Mouse (Mus musculus) kidney, postnatal 36 days (tissue): ENCODE results near the gene Pkdrej.

Experiments
- DNase-seq, 2 experiments: peaks; one replicate each; pipeline ENCODE4 v3.0.0; 2021 to 2022; ENCODE audit warnings: mixed read lengths in 2 of 2

Gene Pkdrej

DNA sequence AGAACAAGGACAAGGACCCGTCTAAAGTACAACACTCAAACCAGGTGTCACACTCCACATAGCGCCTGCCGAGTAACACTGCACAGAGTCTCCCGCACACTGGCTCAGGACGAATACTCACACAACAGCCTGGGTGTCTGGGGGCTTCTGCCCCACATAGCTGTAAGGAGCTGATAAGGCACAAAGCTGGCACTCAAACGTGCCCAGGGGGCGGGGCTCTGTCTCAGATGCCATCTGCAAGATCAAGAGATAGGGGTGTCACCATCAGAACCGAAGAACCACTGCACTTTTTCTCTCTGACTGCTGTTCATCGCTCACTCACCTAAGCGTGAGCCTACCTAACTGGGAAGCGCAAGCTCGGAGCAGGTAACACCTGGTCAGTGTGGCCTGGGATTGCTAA is 12.4 kb downstream of the Pkdrej start:
- peak in 1 of 2 experiments; percentile 15 for DNase-seq

DNA sequence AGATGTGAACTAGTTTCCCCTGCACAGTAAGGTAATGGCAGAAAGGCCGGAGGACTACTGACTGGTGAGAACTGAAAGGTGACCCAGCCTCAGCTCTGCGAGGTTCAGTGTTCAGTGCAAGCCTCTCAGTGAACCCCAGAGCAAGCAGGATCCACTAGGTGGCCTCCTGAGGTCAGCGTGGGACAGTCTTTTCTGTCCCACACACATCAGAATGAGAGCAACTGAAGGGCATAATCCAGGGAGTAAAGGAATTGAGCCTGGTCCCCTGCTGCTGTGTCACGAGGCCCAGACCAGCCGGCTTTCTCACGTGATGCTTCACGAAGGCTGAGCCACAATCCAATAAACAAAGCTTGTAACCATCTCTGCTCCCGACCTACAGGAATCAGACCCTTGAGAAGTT is 13.1 kb downstream of the Pkdrej start:
- DNase-seq: peak; percentile 25 to 51

DNA sequence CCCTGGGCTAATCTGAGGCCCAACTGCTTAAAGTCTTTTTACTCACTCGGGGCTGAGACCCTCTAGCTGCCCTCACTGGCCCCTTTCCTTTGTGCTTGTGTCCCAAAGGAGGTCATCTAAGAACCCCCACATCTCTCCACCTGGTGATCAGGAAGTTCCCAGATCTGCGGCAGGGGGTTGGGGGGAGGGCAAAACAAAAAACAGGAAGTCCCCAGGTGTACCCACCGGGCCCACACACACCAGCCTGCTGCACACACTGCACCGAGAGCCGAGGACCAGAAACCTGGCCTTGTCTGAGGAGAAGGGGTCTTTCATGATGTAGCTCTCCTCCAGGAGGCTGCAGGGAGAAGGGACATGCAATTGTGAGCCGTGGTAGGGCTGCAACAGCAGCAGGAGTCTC is 13.5 kb downstream of the Pkdrej start:
- DNase-seq: no peak

DNA sequence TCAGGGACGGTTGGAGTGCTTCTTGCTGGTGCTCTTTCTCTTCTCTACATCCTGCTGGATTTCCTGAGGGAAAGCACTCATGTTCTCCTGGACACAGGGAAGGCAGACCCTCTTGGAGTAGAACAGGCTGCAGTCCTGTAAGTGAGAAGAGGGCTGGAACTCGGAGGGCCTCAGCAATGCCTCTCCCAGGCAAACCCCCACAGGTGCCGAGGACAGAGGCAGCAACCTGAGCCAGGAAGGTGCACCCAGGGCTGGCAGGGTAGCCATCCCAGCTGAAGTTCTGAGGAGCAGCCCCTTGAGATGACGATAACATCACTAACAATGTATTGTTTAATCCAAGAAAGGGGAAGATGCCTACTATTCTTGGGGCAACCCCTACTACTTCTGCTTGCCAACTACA is 14.1 kb downstream of the Pkdrej start:
- DNase-seq: no peak

DNA sequence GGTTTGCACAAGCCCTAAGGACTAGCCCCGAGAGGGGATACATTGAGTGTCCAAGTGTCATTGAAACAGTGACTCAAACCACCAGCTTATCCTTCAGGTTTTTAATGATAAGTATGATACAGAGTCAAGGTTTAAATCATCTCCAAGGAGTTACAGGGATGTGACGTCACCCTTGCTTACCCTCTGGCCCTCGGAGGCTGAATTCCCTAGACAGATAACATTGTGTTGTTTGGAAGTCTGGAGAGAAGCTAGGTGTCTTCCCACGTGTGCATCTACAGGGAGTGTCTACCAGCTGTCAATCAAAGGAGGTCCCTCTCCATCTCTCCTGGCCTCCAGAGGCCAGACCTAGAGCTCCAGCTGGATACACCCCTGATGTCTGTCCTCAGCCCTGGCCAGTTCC is 14.6 kb downstream of the Pkdrej start:
- no peak for DNase-seq

DNA sequence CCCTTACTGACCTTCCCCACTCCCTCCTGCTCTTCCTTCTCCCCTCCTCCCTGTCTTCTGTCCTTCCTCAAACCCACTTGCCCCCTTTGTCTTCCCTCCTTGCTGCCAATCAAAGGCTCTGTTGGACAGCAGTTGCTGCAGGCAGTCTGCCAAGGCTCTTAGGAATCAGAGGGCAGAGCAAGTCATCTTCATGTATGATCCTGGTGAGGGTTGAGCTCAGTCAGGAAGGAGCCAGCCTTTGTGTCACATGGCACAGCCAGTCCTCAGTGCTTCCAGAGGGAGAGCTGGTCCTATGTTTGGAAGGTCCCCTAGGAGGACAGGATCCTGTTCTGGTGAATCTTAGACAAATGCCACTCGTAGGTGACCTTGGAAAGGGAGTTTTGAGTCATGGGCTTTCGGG is 18.6 kb downstream of the Pkdrej start:
- DNase-seq: peak; percentile 45 to 73

DNA sequence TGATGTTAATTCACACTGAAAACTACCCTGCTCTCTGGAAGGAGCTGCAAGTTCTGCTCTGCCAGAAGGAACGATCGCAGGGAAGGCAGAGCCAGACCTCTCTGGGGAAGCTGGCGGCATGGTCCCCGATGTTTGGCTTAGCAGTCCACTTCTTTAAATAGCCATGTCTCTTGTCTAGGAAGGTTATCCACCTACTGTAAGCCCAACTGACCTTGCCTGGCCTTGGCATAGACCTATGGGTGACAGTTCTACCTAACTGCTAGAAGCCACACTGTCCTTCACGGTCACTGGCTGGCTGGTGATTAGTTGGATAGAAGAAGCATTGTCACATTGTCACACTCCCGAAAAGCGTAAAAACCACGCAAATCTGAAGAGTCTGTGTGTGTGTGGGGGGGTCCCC is 22.9 kb downstream of the Pkdrej start:
- DNase-seq: no peak

DNA sequence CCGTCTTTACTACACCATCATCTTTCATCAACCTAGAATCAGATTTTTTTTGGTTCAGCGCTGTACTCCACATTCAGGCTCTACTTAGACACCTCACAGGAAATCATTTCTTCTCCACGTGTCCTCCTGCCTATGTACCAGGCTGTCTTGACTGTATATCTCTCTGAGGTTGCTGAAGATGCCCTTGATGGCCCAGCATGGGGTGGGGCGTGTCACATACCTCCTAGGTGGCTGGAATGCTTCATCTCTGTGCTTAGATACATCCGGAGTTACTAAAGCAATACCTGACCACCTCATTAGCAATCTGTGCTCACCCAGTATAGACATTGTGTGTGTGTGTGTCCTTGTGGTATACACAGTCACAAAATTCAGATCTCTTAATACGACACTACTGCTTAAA is 26.0 kb downstream of the Pkdrej start:
- DNase-seq: no peak

DNA sequence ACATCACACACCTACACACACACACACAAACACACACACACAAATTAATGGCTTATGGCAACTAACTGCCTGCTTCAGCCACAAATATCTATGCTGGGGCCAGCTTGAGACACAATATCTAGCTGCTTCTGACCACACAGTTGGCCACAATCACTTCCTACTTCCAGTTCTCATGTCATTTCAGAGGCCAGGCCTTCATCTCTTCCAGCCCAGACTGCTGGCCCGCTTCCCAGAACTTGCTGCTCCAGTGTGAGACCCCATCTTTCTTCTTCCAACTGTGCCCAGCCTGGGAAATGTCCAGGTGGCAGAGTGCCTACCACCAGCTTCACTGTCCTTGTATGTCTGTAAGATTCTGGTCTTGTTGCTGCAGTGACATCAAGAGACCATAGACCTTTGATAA is 28.7 kb downstream of the Pkdrej start:
- no peak for DNase-seq

DNA sequence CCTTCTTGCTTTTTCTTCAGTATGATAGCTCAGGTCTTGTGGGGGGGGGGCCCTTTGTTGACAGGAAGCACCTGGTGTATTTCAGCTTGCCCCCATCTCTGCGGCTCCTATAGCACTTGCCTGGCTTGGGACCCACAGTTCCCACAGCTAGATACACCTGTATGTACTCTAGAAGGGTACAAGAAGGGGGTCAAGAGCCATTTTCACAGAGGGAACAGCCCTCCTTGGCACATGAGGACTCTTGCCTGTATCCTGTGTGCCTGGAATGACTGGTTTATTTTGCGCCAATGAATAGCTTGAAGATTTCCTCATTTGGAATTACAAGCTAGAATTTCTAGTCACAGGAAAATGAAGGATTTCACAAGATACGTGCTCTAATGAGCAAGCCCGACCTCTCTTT is 30.1 kb downstream of the Pkdrej start:
- DNase-seq: no peak

DNA sequence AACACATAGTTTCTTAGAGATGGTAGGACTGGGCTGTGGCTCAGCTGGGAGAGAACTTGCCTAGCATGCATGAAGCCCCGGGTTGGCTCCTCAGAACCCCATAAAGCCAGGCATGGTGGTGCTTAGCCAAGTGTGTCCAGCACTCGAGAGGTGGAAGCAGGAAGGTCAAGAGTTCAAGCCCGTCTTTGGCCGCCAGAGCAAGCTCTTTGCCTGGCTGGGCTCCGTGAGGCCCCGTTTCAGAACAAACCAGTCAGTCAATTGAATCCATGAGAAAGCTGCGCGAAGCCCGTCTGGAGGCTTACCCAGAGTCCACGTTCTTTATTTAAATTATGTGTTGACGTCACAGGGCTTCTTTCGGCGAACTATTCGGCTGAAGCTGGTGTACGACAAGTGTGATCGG is 32.9 kb downstream of the Pkdrej start:
- peak; percentile 51 to 61 for DNase-seq

DNA sequence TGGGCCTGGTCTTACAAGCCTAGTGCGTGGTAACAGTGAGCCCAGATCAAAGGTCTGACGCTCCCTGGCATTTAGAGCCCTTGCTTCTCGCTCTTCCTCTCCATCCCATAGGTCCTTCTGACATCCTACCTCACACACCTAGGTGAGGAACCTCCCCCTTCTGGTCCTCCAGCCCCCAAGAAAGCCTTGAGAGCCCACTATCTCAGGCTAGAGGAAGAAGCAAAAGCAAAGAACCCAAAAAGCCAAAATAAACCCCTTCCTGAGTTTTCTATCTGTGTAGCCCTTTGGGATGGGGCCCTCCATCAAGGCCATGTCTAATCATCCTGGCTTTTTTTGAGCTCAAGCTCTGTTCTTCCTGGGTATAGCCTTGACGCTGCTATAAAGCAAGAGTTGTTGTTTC is 33.5 kb downstream of the Pkdrej start:
- DNase-seq: no peak

DNA sequence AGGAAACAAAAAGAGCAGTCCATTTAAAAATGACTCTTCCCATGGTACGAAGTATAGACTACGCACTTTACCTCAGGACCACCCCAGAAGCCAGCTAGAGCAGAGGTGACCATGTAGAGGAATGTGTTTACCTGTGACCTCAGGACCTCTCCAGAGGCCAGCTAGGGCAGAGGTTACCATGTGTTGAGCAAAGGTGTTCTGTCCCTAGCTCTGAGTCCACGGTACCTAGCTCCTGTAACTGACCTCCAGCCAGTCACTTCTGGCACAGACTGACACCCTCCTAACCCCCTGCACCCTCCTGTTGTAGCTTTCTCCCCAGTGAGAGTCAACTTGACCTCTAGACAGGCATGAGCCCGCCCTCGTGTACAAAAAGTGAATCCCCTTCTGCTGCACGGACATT is 34.1 kb downstream of the Pkdrej start:
- no peak for DNase-seq

DNA sequence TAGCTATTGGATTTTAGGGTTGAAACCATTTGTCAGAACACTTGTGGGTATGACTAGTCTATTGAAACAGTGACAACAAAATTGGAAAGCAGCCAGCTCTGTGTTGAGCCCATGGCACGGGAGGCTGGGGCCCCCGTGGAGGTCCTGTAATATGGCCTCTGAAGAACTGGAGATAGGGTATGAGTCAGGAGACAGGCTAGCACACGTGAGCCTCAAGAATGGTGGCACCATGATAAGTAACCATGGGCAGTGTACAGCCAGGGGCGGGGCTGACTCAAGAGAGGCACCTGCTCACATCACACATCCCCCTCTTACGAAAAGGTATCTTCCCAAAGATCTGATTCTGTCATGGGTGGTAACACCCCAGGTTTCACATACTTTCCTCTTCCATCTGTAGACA is 34.8 kb downstream of the Pkdrej start:
- no peak for DNase-seq

DNA sequence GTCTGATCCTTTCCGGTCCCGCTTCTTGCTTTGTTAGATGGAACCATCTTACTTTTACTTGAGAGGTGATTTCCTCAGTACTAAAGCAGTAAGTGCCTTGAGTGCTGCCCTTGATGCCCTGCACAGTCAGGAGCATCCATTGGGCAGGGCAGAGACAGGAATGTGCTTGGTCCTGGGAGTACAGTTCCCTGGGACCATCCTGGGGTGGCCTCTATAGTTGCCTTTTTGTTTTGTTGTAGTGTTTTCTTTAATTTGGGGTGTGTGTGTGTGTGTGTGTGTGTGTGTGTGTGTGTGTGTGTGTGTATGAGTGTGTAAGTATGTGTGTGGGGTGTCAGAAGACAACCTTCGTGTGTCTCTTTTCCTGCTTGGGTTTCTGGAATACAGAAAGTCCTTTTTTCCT is 37.2 kb downstream of the Pkdrej start:
- no peak for DNase-seq

DNA sequence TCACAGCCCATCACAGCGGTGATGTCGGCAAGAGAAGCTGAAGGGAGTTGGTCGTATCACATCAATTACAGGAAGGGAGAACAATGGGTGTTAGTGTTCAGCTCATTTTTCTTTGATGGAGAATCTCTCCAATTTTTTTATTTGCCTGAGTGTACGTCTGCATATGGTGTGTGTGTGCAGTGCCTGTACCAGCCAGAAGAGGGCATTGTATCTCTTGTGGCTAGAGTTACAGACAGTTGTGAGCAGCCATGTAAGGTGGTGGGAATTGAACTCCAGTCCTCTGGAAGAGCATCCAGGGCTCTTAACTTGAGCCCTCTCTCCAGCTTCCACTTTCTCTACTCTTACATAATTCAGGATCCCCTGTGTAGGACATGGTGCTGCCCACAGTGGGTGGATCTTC is 38.4 kb downstream of the Pkdrej start:
- peak in 1 of 2 experiments; percentile 44 for DNase-seq

DNA sequence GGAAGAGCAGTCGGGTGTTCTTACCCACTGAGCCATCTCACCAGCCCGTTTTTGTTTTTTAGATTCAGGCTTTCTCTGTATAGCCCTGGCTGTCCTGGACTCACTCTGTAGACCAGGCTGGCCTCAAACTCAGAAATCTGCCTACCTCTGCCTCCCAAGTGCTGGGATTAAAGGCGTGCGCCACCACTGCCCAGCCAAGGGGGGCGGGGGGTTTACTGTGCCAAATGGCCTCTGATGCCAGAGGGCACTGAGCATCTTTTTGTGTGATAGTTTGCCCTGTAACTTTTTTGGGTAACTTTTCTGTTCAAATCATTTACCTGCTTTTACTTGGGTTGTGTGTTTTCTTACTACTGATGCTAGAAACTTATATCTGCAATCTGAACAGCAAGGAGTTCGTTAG is 42.6 kb downstream of the Pkdrej start:
- DNase-seq: peak; percentile 43 to 68

DNA sequence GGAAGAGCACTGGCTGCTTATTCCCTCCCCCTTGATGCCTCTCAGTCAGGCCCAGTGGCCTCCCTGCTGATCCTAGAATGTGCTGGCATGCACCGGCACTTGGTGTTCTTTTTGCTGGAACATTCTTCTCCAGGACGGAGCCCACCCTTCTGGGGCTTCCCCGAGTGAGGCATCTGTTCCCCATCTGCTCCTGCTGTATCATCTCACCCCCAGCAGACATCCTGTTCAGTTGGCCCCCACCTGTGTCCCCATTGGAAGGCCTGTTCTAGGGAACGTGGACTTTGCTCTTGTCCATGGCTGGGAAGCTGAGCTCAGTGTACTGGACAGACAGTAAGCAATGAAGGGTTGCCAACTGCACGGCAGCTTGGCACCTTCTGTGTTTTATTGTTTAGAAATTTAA is 44.8 kb downstream of the Pkdrej start:
- peak; percentile 77 to 90 for DNase-seq

DNA sequence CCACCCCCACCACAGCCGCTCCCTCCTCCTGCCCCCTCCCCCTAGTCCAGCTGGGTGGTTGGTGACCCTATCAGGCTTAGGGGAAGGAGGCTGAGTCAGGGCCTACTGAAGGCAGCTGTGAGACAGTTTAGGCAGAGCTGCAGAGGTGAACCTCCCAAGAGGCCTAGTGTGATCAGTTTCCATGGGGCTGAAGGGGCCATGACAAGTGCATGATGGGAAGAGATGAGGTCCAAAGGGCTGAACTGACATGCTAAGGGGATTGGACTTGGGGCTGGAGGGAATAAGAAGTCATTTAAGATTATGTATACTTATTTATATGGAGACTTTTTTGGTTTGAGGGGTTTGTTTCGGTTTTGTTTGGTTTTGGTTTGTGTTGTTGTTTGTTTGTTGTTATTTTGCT is 45.3 kb downstream of the Pkdrej start:
- DNase-seq: no peak

DNA sequence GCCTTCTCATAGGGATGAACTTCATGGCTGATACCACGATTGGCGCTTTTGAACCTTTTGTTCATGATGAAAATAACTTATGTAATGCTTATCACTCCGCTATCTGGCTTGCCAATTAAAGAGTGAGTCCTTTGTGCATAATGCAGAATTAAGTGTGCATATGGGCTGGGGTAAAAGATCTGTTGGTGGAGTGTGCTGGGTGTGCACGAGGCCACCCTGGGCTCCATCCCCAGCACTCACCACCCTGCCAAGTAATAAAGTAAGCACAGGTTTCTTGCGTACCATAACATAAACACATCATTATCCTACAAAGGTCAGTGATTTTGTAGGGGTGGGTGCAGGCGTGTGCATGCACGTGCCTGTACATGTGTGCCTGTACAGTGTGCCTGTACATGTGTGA is 46.5 kb downstream of the Pkdrej start:
- DNase-seq: no peak

DNA sequence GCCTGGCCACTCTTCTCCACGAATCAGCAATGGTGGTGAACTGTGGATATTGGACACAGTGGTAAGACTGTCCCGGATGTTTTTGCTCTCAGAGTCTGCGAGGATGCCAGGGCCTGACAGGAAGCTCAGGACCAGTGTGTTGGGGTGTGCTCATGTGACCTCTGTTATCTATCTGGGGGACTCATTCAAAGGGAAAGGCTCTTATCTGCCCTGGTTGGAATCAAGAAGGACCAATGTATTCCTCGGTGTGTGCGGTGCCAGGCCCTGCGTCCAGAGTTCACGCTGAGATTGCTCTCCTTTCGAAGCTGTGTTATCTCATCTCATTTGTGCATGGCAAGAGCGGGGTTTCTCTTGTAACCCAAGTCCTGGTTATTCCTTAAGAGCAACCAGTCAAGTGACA is 47.1 kb downstream of the Pkdrej start:
- DNase-seq: no peak

DNA sequence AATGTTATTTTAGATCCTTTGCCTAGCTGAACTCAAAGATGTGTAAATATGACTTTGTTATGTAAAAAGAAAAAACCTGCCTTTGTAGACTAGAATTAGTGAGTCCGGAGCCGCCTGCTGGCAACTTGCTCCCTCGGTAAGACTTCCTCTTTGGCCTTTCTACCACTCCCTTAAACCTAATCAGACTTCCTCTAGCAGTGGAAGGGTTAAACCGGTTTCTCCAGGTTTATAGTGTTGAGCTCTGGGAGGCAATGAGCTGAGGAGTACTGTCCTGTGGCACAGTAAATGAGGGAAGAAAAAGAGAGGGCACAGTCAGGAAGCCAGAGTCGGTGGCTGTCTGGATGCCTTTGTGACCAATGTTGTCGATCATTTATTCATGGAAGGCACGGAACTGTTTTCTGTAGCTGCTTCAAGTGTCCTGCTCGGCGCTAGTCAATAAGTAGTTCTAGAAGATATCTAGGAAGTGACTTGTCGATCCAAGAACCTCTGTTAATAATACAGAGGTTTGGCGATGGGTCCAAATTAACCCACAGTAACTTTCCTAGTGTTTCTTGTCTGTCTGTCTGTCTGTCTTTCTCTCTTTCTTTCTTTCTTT is 49.3 kb downstream of the Pkdrej start:
- DNase-seq: peak in 1 of 2 experiments; percentile 71

DNA sequence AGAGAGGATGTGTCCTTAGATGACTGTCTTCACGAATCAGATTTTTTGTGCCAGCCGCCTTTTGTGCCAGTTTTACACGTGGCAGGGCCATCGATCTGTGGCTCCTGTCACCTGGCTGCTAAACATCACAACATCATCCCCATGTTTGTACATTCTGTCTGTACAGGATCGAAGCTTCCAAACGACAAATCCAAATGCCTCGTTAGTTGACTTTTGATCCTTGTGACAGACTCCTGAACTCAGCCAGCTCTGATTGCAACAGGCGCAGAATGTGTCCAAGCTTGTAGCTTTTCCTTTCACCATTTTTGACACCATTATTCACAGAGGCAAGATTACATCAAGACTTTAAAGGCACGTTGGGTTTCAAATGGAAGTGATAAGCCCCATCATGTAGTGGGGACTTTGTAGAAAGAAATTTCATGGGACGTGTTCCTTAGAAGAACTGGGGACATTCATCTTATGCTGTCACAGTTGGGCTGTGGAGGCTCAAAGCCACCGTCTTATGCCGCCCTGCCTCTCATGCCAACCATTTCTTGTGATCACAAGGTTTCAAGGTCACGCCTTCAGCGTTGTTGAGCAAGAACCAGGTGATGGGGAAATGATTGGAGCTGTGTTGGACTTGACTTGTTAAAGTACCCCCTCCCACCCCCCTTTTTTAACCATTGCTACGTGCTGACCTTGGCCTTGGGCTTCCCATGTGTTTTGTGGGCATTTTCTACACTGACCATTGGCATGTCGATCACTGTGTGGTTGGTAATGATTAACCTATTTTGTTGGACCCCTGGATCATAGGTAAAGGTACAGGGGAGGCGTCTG is 50.0 kb downstream of the Pkdrej start:
- DNase-seq: peak; percentile 65 to 85

DNA sequence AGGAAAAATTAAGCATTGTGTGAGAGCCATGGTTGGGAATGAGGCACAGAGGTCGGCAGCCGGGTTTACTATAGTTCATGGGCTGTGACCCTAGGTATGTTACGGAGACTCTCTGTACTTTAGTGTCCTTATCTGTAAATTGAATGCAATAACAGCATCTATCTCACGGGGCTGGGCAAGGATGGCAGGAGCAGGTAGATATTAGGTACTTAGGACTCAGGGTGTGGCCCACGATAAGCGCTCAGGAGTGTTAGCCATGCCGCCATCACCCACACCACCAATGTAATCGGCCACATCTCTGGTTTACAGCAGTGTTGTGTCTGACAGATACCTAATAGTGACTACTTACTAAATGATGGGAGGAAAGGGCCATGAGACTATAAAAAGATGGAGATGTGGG is 52.5 kb downstream of the Pkdrej start:
- DNase-seq: no peak

DNA sequence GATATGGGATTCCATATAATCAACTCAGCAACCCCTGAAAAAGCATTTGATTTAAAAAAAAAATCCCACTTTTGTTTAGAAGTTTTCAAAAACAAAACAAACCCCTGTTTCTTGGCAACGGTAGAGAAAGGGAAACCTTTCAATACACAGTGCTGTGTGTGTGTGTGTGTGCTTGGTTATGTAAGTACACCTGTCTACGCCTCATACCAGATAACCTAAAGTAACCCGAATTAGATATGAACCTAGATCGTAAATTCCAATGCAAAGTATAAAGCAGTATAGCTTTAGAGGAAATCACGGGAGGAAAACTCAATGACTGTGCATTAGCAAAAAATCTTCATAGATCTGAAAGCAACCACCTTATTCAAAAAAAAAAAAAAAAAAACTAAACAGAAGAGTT is 54.9 kb downstream of the Pkdrej start:
- DNase-seq: no peak
